Mouse (Mus musculus) heart, adult 2 months (tissue): Measurements from ENCODE around the gene Spire2. TPM values are rescaled to one million over a fixed set of nuclear protein-coding genes. Genes with fewer than 3 reads are reported as not detected.

Source experiments
- DNase-seq, 2 experiments: peaks; one replicate each; pipeline ENCODE4 v3.0.0; 2021
- H3K27ac ChIP-seq: fragments of 200-600 bp; 2 replicates; pipeline ENCODE4 v1.8.1; 2022
- H3K27me3 ChIP-seq: fragments of 200-500 bp; 2 replicates; pipeline ENCODE4 v1.6.1; 2012; ENCODE audit warnings: mild to moderate bottlenecking, low read length, inconsistent platforms, mixed read lengths; ENCODE audit not compliant: control insufficient read depth, insufficient read depth
- H3K36me3 ChIP-seq: fragments of 200-500 bp; 2 replicates; pipeline ENCODE4 v1.6.1; 2012; ENCODE audit warnings: low read length, inconsistent platforms; ENCODE audit not compliant: control insufficient read depth, insufficient read depth
- H3K4me1 ChIP-seq: fragments of 200-500 bp; 2 replicates; pipeline ENCODE4 v1.6.1; 2011; ENCODE audit warnings: low read length; ENCODE audit not compliant: control insufficient read depth, insufficient read depth
- H3K4me3 ChIP-seq: fragments of 200-600 bp; 2 replicates; pipeline ENCODE4 v1.8.1; 2022
- H3K79me2 ChIP-seq: fragments of 200-500 bp; replicated peaks from 2 replicates; pipeline ENCODE4 v1.6.1; 2012; ENCODE audit warnings: mild to moderate bottlenecking, inconsistent platforms, low read length, moderate library complexity, mixed read lengths; ENCODE audit not compliant: control insufficient read depth, insufficient read depth
- H3K9ac ChIP-seq: fragments of 200-500 bp; 2 replicates; pipeline ENCODE4 v1.6.1; 2012; ENCODE audit warnings: low read depth, mild to moderate bottlenecking, control low read depth, inconsistent platforms, low read length, mixed read lengths
- CTCF ChIP-seq: fragments of 200-600 bp; IDR thresholded peaks from 2 replicates; pipeline ENCODE4 v1.8.1; 2022; ENCODE audit warnings: antibody characterized with exemption, mild to moderate bottlenecking, moderate library complexity
- EP300 ChIP-seq: fragments of 200-500 bp; IDR thresholded peaks from 2 replicates; pipeline ENCODE4 v1.6.1; 2011; ENCODE audit warnings: low read depth, low read length, control low read depth; ENCODE audit not compliant: insufficient read depth
- POLR2A ChIP-seq: fragments of 200-500 bp; IDR thresholded peaks from 2 replicates; pipeline ENCODE4 v1.6.1; 2011; ENCODE audit warnings: mild to moderate bottlenecking, low read depth, low read length, control low read depth; ENCODE audit not compliant: insufficient read depth
- whole genome bisulfite sequencing: fragments of 180-500 bp; shearing (Covaris S2); methylation state at CpG from one replicate; pipeline ENCODE4 v1.1.7; 2018; 5-methylcytosine and 5-hydroxymethylcytosine counted together
- intact Hi-C: fragments of 180-260 bp; cut with DNase I; formaldehyde crosslinking; loops from one replicate; pipeline ENCODE4 v1.15.1; 2025
- polyA plus RNA-seq: library from polyadenylated mRNA; depleted of rRNA; stranded (reverse); fragments of >200 nt; gene quantifications from 2 replicates; pipeline ENCODE4 v1.2.3, GENCODE M21; 2012
- total RNA-seq, 2 experiments: library from RNA; stranded (reverse); gene quantifications; 2 replicates each; pipeline ENCODE4 v1.2.3; 2021

Gene Spire2
- total and polyA plus RNA-seq, 3 experiments = 0.11 to 0.53 (median 0.26) TPM

DNA sequence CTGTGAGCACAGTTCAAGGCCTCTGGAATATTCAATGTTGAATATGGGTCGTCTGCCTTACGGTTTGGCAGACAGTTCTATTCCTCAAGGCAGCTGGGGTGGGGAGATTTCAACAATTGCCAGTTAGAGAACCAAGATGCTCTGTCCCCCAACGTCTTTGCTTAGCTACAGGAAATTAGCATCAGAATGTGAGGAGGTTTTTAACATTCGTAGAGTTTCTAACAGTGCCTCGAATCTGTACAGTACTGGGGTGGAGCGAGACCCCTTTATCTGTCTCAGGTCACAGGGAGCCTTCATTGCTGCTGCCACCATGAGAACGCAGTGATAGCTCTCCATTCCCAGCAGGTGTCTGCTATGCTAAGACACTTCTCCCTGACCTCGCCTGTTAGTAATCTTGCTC lies 43.6 kb downstream of the Spire2 start:
- intact Hi-C loops = no loop called here
- Histone ChIP-seq H3K9ac (no peak overlapping the region), H3K79me2 (peaks cover 3% of the 10 kb centered on the region; the same call in 1 of the 2 replicates), H3K27ac (no peak overlapping the region), H3K4me1 (peaks cover 2% of the 10 kb centered on the region), H3K27me3 (no peaks in the 10 kb centered on the region), H3K4me3 (no peak overlapping the region), H3K36me3 (no peaks in the 10 kb centered on the region)
- TF ChIP-seq POLR2A (no peak), EP300 (no peak), CTCF (no peak)
- 65% methylated on average over 8 of the region's 8 CpGs for WGBS
- DNase-seq = no peak

DNA sequence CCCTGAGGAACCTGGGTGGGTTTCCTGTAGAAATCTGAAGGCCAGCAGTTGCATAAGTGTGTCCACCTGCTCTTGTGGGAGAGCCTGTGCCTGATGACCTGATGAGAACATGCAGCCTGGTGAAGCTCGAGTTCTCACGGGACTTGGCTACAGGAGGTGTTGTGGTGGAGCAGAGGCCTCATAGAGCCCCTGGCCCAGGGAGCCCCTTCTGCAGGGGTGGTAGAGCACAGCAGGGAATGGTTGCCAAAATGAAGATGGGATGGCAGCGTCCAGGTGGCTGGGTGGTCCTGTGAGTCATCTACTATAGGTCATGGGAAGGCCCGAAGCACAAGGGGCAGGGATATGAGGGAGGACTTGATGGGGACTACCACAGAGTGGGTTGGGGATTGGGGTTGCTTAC lies 49.2 kb downstream of the Spire2 start:
- WGBS = 81% methylated on average over 4 of the region's 4 CpGs
- intact Hi-C loops = no loop called here
- no peaks in the 10 kb centered on the region for H3K36me3 ChIP-seq

GRCm38 (mm10) chr8:123382516-123382915 lies 50.0 kb downstream of the Spire2 start:
- intact Hi-C loops = no loop called here
- WGBS = 57% methylated on average over 8 of the region's 8 CpGs
- no peak for DNase-seq

More for the DNA sequence above, 49.2 kb downstream of the Spire2 start:
- no peak for DNase-seq
- H3K79me2 ChIP-seq = no peaks in the 10 kb centered on the region; the same call in 1 of the 2 replicates
- H3K27ac ChIP-seq = no peak overlapping the region
- no peak overlapping the region for H3K4me3 ChIP-seq
- no peaks in the 10 kb centered on the region for H3K4me1 ChIP-seq
- H3K9ac ChIP-seq = no peak overlapping the region
- H3K27me3 ChIP-seq = no peaks in the 10 kb centered on the region
- TF ChIP-seq POLR2A = no peak
- TF ChIP-seq CTCF = no peak
- TF ChIP-seq EP300 = no peak

DNA sequence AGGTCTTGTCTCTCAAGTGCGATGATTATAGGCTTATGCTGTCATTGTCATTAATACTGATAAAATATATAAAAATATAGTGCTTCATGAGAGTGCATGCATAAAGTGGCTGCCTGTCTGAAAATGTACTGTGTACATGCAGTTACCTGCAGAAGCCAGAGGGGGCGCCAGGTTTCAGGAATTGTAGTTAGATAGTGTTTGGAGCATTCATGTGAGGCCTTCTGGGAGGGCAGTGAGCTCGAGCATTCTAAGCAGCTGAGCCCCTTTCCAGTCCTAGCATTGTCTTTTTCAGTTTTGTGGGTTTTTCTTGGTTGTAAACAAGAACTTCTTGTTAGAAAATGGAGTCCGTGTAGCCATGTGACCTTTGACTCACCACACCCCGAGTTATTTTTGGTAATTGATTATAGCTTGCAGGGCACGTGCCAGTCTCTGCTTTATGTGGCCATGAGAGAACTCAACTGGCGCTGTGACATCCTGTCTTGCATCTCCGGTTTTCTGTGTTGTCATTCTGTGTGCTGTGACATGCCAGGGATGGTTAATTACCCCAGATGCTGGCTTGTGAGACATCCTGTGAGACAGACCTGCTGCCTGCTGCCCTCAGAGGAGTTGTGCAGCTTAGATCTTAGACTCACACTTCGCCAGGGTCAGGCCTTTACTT lies 52.5 kb downstream of the Spire2 start:
- 53% methylated on average over 9 of the region's 9 CpGs for WGBS
- intact Hi-C loops = no loop called here
- H3K27me3 ChIP-seq = no peaks in the 10 kb centered on the region
- no peak overlapping the region for H3K27ac ChIP-seq
- no peak overlapping the region for H3K4me3 ChIP-seq
- no peak overlapping the region for H3K9ac ChIP-seq
- no peak for DNase-seq
- no peaks in the 10 kb centered on the region for H3K36me3 ChIP-seq
- H3K4me1 ChIP-seq = no peaks in the 10 kb centered on the region
- H3K79me2 ChIP-seq = no peaks in the 10 kb centered on the region
- TF ChIP-seq POLR2A (no peak), CTCF (peak; percentile 77), EP300 (no peak)

More at GRCm38 (mm10) chr8:123382516-123382915, 50.0 kb downstream of the Spire2 start:
- Histone ChIP-seq H3K9ac (no peak overlapping the region), H3K27me3 (no peaks in the 10 kb centered on the region), H3K4me3 (no peak overlapping the region), H3K27ac (no peak overlapping the region), H3K79me2 (no peaks in the 10 kb centered on the region), H3K36me3 (no peaks in the 10 kb centered on the region), H3K4me1 (no peaks in the 10 kb centered on the region)
- no peak for TF ChIP-seq POLR2A
- no peak for TF ChIP-seq EP300
- no peak for TF ChIP-seq CTCF

DNA sequence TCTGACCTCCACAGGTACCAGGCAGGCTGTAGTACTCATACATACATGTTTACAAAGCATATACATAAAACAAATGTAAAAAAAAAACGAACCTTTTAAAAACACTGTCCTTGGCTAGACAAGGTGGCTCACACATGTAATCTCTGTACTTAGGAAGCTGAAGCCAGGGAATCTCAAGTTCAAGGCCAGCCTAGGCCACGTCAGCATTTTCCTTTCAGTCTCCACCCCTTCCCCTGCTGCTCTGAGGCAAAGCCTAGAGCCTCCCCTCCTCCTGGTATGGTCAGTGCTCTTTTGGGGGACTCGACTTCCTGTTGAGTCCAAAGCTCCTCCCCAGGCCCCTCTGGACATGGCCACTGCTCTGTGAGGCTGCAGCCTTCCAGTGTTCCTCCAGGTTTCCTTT lies 54.5 kb downstream of the Spire2 start:
- no peaks in the 10 kb centered on the region for H3K36me3 ChIP-seq
- H3K4me3 ChIP-seq = no peak overlapping the region
- 70% methylated on average over 3 of the region's 3 CpGs for WGBS
- H3K27me3 ChIP-seq = no peaks in the 10 kb centered on the region
- H3K9ac ChIP-seq = no peak overlapping the region
- H3K79me2 ChIP-seq = no peaks in the 10 kb centered on the region
- DNase-seq = no peak
- H3K27ac ChIP-seq = no peak overlapping the region
- no peaks in the 10 kb centered on the region for H3K4me1 ChIP-seq
- TF ChIP-seq POLR2A = no peak
- TF ChIP-seq EP300 = no peak
- TF ChIP-seq CTCF = no peak
- intact Hi-C loops = no loop called here

GRCm38 (mm10) chr8:123387801-123388200 lies 55.3 kb downstream of the Spire2 start:
- WGBS = 76% methylated on average over 8 of the region's 8 CpGs
- intact Hi-C loops = no loop called here

More at GRCm38 (mm10) chr8:123387801-123388200, 55.3 kb downstream of the Spire2 start:
- no peak for TF ChIP-seq EP300
- TF ChIP-seq CTCF = no peak
- TF ChIP-seq POLR2A = no peak
- Histone ChIP-seq H3K4me3 (no peak overlapping the region), H3K36me3 (no peaks in the 10 kb centered on the region), H3K79me2 (no peaks in the 10 kb centered on the region), H3K9ac (no peak overlapping the region), H3K27ac (no peak overlapping the region), H3K27me3 (no peaks in the 10 kb centered on the region), H3K4me1 (no peaks in the 10 kb centered on the region)
- no peak for DNase-seq
